Mouse (Mus musculus) limb, embryonic 14.5 days (tissue): ENCODE results near the gene Il34. TPM values are rescaled to one million over a fixed set of nuclear protein-coding genes. Genes with fewer than 3 reads are reported as not detected.

ENCODE experiments used
- ATAC-seq: fragments of 200-750 bp; cut with Nextera tagmentation; 2 replicates; pipeline ENCODE4 v1.8.0; 2017; ENCODE audit warnings: low read depth, moderate number of reproducible peaks, moderate TSS enrichment; ENCODE audit not compliant: low FRiP score
- DNase-seq: peaks from one replicate; pipeline ENCODE4 v3.0.0-alpha.2; 2015; ENCODE audit warnings: low spot score
- H3K27ac ChIP-seq: fragments of 300-500 bp; sonication (generic); replicated peaks from 2 replicates; pipeline ENCODE4 v1.5.1; 2014; ENCODE audit warnings: low read depth, mild to moderate bottlenecking, low read length, moderate library complexity, mixed read lengths
- H3K27me3 ChIP-seq: fragments of 300-500 bp; sonication (generic); 2 replicates; pipeline ENCODE4 v1.6.1; 2014; ENCODE audit warnings: low read length, mixed read lengths; ENCODE audit not compliant: control insufficient read depth, insufficient read depth
- H3K36me3 ChIP-seq: fragments of 300-500 bp; sonication (generic); 2 replicates; pipeline ENCODE4 v1.6.1; 2014; ENCODE audit warnings: mild to moderate bottlenecking, low read length, moderate library complexity, mixed read lengths; ENCODE audit not compliant: control insufficient read depth, insufficient read depth
- H3K4me1 ChIP-seq: fragments of 300-500 bp; sonication (generic); 2 replicates; pipeline ENCODE4 v1.6.1; 2014; ENCODE audit warnings: antibody characterized with exemption, low read length, mixed read lengths; ENCODE audit not compliant: control insufficient read depth, insufficient read depth
- H3K4me2 ChIP-seq: fragments of 300-500 bp; sonication (generic); replicated peaks from 2 replicates; pipeline ENCODE4 v1.6.1; 2014; ENCODE audit warnings: low read depth, mild to moderate bottlenecking, low read length, moderate library complexity; ENCODE audit not compliant: severe bottlenecking
- H3K4me3 ChIP-seq: fragments of 300-500 bp; sonication (generic); replicated peaks from 2 replicates; pipeline ENCODE4 v1.5.1; 2014; ENCODE audit warnings: low read length
- H3K9ac ChIP-seq: fragments of 300-500 bp; sonication (generic); 2 replicates; pipeline ENCODE4 v1.6.1; 2014; ENCODE audit warnings: mild to moderate bottlenecking, low read depth, low read length, moderate library complexity; ENCODE audit not compliant: severe bottlenecking
- H3K9me3 ChIP-seq: fragments of 300-500 bp; sonication (generic); 2 replicates; pipeline ENCODE4 v1.6.1; 2016; ENCODE audit warnings: low read length; ENCODE audit not compliant: control insufficient read depth
- POLR2A ChIP-seq: fragments of 200-500 bp; IDR thresholded peaks from 2 replicates; pipeline ENCODE4 v1.8.0; 2012; ENCODE audit warnings: inconsistent platforms, mild to moderate bottlenecking, moderate library complexity, borderline replicate concordance; ENCODE audit not compliant: insufficient read depth, insufficient read length; ENCODE audit errors: extremely low read depth
- WGBS: fragments of 180-500 bp; shearing (Covaris S2); extraction: QIAGEN DNeasy Blood & Tissue Kit; methylation state at CpG from one replicate; pipeline ENCODE4 v1.1.7; 2014; 5-methylcytosine and 5-hydroxymethylcytosine counted together
- polyA plus RNA-seq, 2 experiments: library from polyadenylated mRNA; depleted of rRNA in 1 of 2; stranded (reverse) in 1 of 2; unstranded in 1 of 2; fragments of >200 nt; fragmentation: Nextera tagmentation in 1 of 2; extraction: Ambion mirVana in 1 of 2; gene quantifications; 2 replicates each; pipeline versions ENCODE4 v1.2.1 to v1.2.3; 2012 to 2014

The Il34 gene
- polyA plus RNA-seq, 2 experiments: 0.95 to 1.6 TPM

GRCm38 (mm10) chr8:110803856-110804255 lies 1.9 kb downstream of the Il34 start:
- no peak overlapping the region for H3K4me2 ChIP-seq
- ATAC-seq: no peak
- H3K27me3 ChIP-seq: no peaks in the 10 kb centered on the region
- 75% methylated on average over 9 of the region's 9 CpGs for WGBS
- H3K9ac ChIP-seq: no peak overlapping the region
- no peak for TF ChIP-seq POLR2A
- DNase-seq: no peak
- no peak overlapping the region for H3K27ac ChIP-seq
- 0 out of 2 replicates have a peak, but pooled peaks cover 6% of the 10 kb centered on the region for H3K4me1 ChIP-seq
- no peak overlapping the region for H3K4me3 ChIP-seq
- H3K36me3 ChIP-seq: no peaks in the 10 kb centered on the region
- H3K9me3 ChIP-seq: no peaks in the 10 kb centered on the region

GRCm38 (mm10) chr8:110802988-110803387 lies 2.7 kb downstream of the Il34 start:
- Histone ChIP-seq H3K4me1 (no peaks in the 10 kb centered on the region), H3K36me3 (no peaks in the 10 kb centered on the region), H3K27me3 (no peaks in the 10 kb centered on the region), H3K4me3 (no peak overlapping the region), H3K27ac (no peak overlapping the region), H3K9me3 (no peaks in the 10 kb centered on the region), H3K4me2 (no peak overlapping the region), H3K9ac (no peak overlapping the region)
- no peak for DNase-seq
- 85% methylated on average over 5 of the region's 5 CpGs for WGBS
- no peak for ATAC-seq
- no peak for TF ChIP-seq POLR2A

- H3K36me3 ChIP-seq: no peaks in the 10 kb centered on the region
- no peak overlapping the region for H3K9ac ChIP-seq
- WGBS: 89% methylated on average over 8 of the region's 8 CpGs
- H3K27me3 ChIP-seq: no peaks in the 10 kb centered on the region
- no peak overlapping the region for H3K4me2 ChIP-seq
- H3K27ac ChIP-seq: no peak overlapping the region
- TF ChIP-seq POLR2A: no peak
- no peak for DNase-seq
- H3K4me1 ChIP-seq: peaks cover 6% of the 10 kb centered on the region; the same call in 1 of the 2 replicates
- no peak for ATAC-seq
- H3K4me3 ChIP-seq: no peak overlapping the region
- H3K9me3 ChIP-seq: no peaks in the 10 kb centered on the region
These were observed 8.6 kb downstream of the Il34 start for GRCm38 (mm10) chr8:110797086-110797485.

- no peaks in the 10 kb centered on the region for H3K36me3 ChIP-seq
- TF ChIP-seq POLR2A: no peak
- 90% methylated on average over 7 of the region's 7 CpGs for WGBS
- no peaks in the 10 kb centered on the region for H3K27me3 ChIP-seq
- H3K4me1 ChIP-seq: peaks cover 6% of the 10 kb centered on the region; the same call in 1 of the 2 replicates
- no peak overlapping the region for H3K9ac ChIP-seq
- no peaks in the 10 kb centered on the region for H3K9me3 ChIP-seq
- no peak overlapping the region for H3K4me2 ChIP-seq
- DNase-seq (no peak), ATAC-seq (no peak)
- H3K27ac ChIP-seq: no peak overlapping the region
- H3K4me3 ChIP-seq: no peak overlapping the region
These were observed 11.3 kb downstream of the Il34 start for GRCm38 (mm10) chr8:110794363-110794965.

- Histone ChIP-seq H3K4me1 (peaks cover 6% of the 10 kb centered on the region; the same call in 1 of the 2 replicates), H3K36me3 (no peaks in the 10 kb centered on the region), H3K4me3 (no peak overlapping the region), H3K27me3 (no peaks in the 10 kb centered on the region), H3K27ac (no peak overlapping the region), H3K4me2 (no peak overlapping the region), H3K9me3 (no peaks in the 10 kb centered on the region), H3K9ac (no peak overlapping the region)
- TF ChIP-seq POLR2A: no peak
- no peak for ATAC-seq
- no peak for DNase-seq
- 93% methylated on average over 9 of the region's 9 CpGs for WGBS
These were observed 11.8 kb downstream of the Il34 start for GRCm38 (mm10) chr8:110793936-110794335.
